Mouse (Mus musculus) kidney, adult 2 months (tissue): Measurements from ENCODE around the gene Ugt1a2.

ENCODE experiments used
- CTCF ChIP-seq: fragments of 200-500 bp; conservative IDR thresholded peaks from 2 replicates; pipeline ENCODE4 v1.5.1; 2011; ENCODE audit warnings: low read depth, mild to moderate bottlenecking, control low read depth, low read length, moderate library complexity, mixed read lengths; ENCODE audit not compliant: insufficient read depth, insufficient read length
- POLR2A ChIP-seq: fragments of 200-500 bp; IDR thresholded peaks from one replicate; pipeline ENCODE4 v1.6.1; 2011; ENCODE audit warnings: low read depth, low read length, control low read depth

GRCm38 (mm10) chr1:88186325-88186935, 14.0 kb upstream of the Ugt1a2 start:
- TF ChIP-seq CTCF (no peak), POLR2A (no peak)
